Mouse (Mus musculus): ENCODE measurements around the gene Stradb. TPM values are rescaled to one million over a fixed set of nuclear protein-coding genes. Genes with fewer than 3 reads are reported as not detected.

The Stradb gene
- polyA plus RNA-seq, 1 experiment from 2014 or later: 27.9 TPM

Other genes with a start within 250 kb of the Stradb start
- 58.1 TPM in 2 replicates for gene Casp8, start 178.1 kb upstream of the Stradb start, polyA plus RNA-seq (2015; fragmentation: Nextera tagmentation; extraction: Ambion mirVana)
- 14.0 and 14.6 TPM in 2 replicates for gene Trak2, start 92 bp upstream of the Stradb start, polyA plus RNA-seq (2015; fragmentation: Nextera tagmentation; extraction: Ambion mirVana)
- gene C2cd6, start 121.4 kb downstream of the Stradb start, polyA plus RNA-seq (2015; fragmentation: Nextera tagmentation; extraction: Ambion mirVana): not detected in 2 replicates
- 37.2 and 39.1 TPM in 2 replicates for gene Tmem237, start 146.9 kb downstream of the Stradb start, polyA plus RNA-seq (2015; fragmentation: Nextera tagmentation; extraction: Ambion mirVana)
- 0.21 and 0.56 TPM in 2 replicates for gene Mpp4, start 189.9 kb downstream of the Stradb start, polyA plus RNA-seq (2015; fragmentation: Nextera tagmentation; extraction: Ambion mirVana)

Data from lung, embryonic 15.5 days (tissue).